Mouse (Mus musculus): ENCODE data around the gene Itgb2l.

Gene Itgb2l

DNA sequence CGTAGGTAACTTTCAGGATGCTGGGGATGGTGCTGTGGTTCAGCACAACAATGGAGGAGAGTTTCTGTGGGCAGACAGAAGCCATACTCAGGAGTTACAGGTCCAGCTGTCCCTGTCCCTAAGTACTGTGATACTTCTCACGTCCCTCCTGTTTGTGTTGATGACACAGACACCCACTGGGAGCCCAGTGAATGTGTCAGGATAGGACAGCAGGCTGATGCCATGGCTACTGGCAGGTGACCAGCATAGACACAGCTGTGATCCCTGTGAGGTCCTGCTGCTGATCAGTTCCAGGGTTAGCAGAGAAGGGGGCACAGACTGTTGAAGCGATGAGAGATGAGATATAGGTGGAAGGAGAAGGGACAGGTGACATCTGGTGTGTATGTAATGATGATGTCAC lies 14.4 kb downstream of the Itgb2l start:
- no peak for DNase-seq (ENCODE audit: inconsistent age in 2 of 2, low spot score in 1 of 2)

DNA sequence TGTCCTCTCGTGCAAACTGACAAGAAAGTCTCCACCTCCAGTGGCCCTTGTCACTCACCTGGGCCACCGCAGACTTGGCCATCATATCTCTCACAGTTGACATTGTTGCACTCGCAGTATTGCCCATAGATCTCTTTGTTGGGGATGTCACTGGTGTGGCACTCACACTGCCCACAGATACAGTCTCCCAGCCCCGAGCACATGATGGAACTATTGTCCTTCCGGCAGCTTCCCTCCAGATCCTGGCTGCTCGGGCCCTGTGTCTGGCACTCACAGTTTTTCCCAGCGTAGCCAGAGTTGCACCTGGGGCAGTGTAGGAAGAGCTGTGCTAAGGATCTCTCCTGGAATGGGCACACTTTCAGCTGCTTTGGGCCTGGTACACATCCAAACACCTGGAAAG lies 16.7 kb downstream of the Itgb2l start:
- no peak for DNase-seq (ENCODE audit: inconsistent age in 2 of 2, low spot score in 1 of 2)

DNA sequence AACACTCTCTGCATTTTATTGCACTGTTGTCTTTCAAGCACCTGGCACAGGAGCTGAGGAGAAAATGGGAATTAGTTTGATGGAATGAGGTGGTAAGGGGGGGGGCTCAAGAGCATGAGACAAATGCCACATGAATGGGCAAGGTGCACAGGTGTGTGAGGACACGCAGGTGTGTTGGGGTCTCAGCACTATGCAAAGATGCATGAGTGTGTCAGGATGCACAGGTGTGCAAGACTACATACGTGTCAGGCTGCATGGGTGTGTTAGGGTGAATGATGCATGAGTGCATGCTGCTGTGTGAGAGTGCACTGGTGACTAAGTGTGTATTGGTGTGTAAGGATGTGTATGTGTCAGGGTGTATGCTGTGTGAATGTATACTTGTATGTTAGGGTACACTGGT lies 18.4 kb downstream of the Itgb2l start:
- no peak for DNase-seq (ENCODE audit: inconsistent age in 2 of 2, low spot score in 1 of 2)

DNA sequence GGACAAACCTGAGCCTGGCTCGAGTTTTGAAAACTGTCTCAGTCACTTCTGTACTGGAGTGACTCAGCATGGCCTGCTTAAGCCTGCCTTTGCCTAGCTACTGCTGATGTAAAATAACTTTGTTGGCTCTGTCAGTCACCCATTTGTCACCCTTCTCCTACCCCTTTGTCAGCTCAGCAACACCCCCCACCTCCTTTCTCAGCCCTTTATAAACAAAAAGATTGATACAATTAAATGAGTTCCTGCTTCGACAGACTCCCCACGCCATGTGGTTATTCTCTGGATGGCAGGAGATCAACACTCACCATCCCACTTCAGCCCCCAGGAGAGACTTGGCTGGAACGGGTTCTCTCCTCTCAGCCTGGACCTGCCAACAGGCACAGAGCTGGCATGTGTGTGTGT lies 35.4 kb downstream of the Itgb2l start:
- no peak for DNase-seq (ENCODE audit: inconsistent age in 2 of 2, low spot score in 1 of 2)

DNA sequence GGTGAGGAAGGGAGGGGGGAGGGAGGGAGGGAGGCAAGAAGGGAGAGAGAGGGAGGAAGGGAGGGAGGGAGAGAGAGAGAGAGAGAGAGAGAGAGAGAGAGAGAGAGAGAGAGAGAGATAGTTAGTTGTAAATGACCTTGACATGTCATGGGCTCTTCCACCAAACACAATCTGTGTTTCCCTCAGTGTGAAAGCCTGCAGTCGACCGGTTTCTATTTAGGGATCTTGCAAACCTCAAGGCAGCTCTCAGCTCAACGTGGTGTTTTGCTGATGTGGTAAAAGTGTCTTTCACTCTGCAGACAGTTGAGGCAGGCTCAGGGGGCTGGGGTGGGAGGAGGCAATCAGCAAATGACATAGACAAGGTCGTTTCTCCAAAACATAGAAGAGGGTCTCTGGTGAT lies 37.1 kb downstream of the Itgb2l start:
- no peak for DNase-seq (ENCODE audit: inconsistent age in 2 of 2, low spot score in 1 of 2)

DNA sequence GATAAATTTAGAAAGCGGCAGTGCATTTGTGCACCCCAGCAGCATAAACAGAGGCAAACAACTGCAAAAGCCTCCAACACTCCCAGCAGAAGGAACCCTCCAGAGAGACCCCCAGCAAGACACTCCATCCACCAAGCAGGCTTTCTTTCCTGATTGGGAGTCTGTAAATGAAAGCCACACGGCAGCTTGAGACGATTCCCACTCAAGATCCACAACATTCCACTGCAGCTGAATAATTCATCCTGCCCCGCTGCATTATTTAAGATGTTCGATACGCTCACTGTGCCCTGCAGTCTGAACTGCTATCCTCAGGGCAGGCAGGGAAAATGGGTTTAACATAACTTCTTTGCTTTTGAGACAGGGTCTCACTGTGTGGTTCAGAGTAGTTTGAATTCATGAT lies 41.1 kb downstream of the Itgb2l start:
- no peak for DNase-seq (ENCODE audit: inconsistent age in 2 of 2, low spot score in 1 of 2)

DNA sequence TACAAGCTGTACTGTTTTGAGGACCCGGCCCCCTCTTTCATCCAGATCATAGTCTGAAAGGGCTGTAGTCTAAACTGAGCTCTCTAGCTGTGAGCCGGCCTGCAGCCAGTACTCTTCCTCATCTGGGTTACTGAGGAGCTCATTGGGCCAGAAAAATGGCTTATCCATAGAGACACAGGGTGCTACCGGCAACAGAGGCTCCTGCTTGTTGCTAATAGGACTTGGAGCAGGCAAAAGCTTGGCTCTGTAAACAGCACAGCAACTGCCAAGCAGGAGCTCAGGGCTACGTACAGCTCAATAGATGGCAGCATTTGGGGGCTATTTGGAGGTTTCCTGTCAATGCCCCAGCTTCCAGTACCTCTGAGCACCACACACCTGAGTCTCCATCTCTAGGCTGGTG lies 43.4 kb downstream of the Itgb2l start:
- no peak for DNase-seq (ENCODE audit: inconsistent age in 2 of 2, low spot score in 1 of 2)

DNA sequence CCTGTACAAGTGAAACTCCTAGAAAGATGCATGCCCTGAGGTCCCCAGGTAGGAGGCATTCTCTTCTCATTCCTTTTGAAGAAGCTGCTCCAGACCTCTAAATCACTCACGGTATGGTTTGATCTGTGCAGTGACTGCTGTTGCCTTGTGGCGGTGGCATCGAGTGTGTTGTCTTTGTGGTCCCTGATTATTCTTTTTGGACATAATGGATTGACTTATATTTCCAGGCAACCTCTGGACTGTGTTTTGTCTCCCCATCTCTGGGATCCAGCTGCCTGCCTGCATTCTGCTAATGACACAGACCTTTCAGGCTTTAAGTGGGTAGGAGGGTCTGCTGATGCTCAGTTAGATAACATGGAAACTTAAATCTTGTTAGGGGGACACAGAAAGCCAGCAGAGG lies 44.6 kb downstream of the Itgb2l start:
- no peak for DNase-seq (ENCODE audit: inconsistent age in 2 of 2, low spot score in 1 of 2)

DNA sequence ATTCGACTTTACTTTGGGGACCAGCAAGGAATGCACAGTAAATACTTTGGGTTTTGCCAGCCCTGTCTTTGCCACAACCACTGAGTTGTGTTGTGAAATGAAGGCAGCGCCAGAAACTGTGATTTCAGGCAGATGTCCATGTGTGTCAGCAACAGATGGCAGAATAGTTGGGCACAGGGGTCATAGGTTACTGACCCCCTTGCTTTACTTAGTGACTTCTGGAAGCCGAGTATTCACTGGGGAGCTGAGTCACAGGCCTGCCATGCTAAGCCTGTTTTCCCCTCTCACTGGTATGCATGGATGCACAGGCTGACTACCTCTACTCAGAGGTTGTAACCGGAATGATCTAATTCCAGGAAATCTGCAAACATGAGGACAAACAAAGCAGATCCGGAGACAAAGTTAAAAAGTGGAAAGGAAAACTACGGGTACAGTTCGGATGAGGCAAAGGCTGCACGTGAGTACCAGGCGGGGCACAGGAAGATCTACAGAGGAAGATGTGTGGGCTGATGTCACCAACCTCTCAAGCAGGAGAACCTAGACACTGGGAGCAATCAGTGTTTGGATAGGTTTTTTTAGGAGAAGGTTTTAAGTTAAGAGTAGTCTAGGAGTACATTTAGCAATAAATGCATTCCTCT lies 47.3 kb downstream of the Itgb2l start:
- DNase-seq (ENCODE audit: inconsistent age in 2 of 2, low spot score in 1 of 2): no peak

DNA sequence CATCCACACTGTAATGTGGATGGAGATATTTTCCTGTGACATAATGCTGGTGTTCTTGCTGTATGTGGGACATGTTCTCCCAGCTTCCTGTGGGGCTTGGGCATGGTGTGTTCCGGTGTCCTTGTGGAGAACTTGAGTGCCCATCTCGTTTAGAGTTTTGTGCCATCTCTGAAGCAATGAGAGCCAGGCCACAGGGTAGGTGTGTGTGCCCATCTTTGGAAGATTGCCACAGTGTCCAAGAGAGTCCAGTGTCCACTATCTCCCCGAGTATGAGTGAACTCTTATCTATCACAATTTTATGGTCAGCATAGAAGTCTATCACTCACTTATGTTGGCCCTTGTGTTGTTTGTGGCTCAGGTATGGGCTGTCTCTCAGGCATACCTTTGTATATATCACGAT lies 47.9 kb downstream of the Itgb2l start:
- DNase-seq (ENCODE audit: inconsistent age in 2 of 2, low spot score in 1 of 2): no peak

DNA sequence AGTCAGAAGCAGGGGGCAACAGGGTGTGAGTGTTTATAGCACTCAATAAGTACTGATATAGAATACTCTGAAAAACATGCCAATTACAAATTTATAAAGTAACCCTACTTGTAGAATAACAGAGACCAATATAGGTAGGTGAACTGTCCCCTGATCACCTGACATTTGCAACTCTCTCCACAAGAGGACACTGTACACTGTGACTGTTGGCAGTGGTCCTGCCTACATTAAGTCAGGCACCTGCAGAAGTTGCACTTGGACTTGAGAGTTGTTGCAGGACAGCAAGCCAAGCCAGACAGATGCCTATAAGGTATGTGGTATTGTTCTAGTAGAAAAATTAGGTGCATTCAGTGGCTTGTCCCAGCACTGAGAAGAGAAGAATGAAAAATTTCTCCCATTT lies 52.3 kb downstream of the Itgb2l start:
- DNase-seq (ENCODE audit: inconsistent age in 2 of 2, low spot score in 1 of 2): no peak

DNA sequence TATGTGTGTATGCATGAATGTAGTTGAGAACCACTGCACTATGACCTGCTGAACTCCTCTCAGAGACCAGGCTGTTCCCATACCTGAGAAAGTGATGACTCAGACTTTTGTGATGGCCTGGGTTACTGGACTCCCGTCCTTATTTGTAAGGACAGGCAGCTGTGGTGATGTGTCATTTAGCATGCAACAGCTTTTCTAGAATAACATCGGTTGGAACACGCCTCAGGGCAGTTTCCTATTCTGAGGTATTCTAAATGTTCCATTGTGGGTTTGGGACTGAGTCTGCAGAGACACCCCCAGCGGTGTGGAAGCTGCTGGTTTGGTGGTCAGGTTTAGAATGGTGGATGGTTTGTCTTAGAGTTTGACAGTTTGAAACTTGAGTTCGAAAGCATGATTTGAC lies 54.9 kb downstream of the Itgb2l start:
- no peak for DNase-seq (ENCODE audit: inconsistent age in 2 of 2, low spot score in 1 of 2)

DNA sequence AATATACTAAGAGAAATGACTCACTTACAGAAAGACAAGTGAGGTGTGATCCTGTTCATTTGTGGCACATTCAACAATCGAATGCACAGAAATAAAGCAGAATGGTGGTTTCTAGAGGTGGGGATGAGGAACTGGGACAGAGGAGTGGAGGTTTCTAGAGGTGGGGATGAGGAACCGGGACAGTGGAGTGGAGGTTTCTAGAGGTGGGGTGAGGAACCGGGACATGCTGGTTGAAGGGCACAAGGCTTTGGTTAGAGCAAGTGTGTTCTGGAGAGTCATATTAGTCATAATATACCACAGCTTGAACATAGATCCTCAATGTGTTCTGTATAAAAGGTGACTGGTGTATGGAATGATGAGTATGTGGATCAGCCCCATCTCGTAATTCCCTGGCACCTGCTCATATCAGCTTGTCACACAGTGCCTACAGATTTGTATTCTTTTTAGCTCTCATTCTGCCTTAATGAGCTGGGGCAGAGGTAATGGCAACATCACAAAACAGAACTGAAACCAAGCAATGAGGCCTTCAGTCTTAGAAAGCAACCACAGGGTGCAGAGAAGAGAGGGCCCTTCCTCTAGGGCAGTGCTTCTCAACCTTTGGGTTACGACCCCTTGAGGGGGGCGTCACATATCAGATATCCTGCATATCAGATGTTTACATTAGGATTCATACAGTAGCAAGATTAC lies 55.6 kb downstream of the Itgb2l start:
- no peak for DNase-seq (ENCODE audit: inconsistent age in 2 of 2, low spot score in 1 of 2)

DNA sequence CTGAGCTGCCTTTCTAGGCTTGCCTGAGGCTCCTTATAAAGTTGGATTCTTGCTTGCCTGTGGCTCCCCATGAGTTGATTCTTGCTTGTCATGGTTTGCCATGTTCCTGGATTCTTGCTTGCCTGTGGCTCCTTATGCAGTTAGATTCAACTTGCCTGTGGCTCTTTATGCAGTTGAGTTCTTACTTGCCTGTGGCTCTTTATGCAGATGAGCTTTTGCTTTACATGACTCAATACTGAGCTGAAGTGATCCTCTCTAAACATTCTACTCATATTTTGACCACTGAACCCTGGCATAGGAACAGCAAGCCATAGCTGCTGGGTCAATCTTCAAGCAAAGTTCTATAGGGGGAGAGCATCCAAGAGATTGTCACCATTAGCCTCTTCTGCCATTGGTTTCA lies 58.7 kb downstream of the Itgb2l start:
- no peak for DNase-seq (ENCODE audit: inconsistent age in 2 of 2, low spot score in 1 of 2)

DNA sequence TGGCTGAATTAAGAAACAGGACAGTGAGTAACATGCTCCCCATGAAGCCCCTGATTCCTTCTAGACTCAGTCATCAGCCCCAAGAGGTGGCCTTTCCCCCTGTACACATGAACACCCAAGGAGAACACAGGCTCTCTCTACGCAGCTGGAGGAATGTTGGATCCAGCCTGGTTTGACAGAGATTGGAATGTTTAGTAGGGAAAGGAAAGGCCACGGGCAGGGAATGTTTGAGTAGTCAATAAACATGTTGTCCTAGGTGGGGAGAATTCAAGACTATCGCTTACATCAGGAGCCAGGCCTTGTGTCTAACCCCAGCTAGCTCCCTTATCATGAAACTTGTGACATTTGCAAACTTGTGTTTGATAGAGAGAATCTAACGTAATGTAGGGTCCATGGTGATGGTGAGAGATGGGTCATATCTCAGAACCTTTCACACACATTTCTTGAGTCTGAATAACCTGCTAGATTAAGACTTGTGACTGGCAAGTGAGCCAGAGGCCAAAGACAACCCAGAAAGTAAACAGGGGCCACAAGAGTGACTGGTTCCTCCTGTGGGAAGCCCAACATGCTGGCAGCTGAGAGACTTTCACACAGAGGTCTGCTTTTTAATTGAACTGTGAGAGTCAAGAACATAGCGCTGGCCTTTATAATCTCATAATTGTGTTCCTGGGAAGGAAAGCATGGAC lies 60.8 kb downstream of the Itgb2l start:
- no peak for DNase-seq (ENCODE audit: inconsistent age in 2 of 2, low spot score in 1 of 2)

DNA sequence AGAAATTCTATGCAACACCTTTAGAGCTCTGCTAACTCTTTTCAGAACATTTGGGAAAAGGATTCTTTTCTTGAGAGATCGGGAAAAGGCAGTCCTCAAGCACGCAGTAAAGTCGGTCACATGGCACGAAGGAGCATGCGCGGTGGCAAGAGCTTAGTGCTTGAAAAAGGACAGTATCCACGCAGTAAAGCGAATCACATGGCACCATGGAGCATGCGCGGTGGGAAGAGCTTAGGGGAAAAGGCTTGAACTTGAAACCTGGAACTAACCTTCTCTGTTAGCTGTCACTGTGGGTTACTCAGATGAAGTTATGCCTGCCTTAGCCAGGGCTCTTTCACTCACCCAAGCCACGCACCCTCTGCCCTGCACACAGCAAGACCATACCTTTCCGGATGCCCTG lies 62.0 kb downstream of the Itgb2l start:
- DNase-seq (ENCODE audit: inconsistent age in 2 of 2, low spot score in 1 of 2): no peak

DNA sequence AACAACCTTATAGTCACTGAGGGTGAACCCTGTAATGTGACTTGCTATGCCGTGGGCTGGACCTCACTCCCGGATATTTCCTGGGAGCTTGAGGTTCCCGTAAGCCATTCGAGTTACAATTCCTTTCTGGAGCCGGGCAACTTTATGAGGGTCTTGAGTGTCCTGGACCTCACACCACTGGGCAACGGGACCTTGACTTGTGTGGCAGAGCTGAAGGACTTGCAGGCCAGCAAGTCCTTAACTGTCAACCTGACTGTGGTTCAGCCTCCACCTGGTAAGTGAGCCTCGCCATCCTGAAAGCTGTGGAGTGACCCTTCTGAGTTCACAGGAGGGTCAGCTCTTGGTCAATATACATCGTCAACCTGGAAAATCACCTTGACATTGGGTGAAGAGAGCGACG lies 65.3 kb downstream of the Itgb2l start:
- DNase-seq (ENCODE audit: inconsistent age in 2 of 2, low spot score in 1 of 2): no peak

DNA sequence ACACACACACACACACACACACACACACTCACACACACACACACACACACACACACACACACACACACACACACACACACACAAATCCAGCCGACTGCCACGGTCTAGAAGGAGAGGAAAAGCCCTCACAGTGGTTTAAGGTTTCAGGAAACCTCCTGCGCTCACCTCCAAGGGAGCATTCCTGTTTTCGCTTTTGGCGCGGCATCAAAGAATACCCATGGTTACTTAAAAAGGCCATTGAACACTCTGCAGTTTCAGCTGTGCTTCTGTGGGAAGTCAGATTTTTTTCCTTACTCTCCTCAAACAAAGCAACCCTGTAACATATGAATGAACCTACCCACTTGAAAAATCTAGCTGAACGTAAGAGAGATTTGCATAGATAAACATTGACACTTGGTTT lies 67.1 kb downstream of the Itgb2l start:
- peak in 1 of 2 experiments; percentile 68 for DNase-seq (ENCODE audit: inconsistent age in 2 of 2, low spot score in 1 of 2)

DNA sequence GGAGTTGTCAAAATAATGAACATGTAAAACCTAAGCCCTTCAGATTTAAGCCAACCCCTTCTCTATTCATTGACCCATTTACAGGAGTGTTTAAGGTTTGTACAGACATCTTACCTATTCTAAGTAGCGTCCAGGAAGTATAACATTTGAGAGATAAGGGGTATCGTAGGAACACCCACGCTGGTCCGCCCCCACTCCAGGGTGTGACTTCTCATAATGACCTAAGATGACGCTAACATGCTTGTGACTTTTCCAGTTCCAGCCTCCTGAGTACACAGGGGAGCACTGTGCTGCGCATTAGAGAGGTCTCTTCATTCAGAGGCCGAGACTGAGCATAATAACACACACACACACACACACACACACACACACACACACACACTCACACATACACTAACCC lies 67.9 kb downstream of the Itgb2l start:
- no peak for DNase-seq (ENCODE audit: inconsistent age in 2 of 2, low spot score in 1 of 2)

DNA sequence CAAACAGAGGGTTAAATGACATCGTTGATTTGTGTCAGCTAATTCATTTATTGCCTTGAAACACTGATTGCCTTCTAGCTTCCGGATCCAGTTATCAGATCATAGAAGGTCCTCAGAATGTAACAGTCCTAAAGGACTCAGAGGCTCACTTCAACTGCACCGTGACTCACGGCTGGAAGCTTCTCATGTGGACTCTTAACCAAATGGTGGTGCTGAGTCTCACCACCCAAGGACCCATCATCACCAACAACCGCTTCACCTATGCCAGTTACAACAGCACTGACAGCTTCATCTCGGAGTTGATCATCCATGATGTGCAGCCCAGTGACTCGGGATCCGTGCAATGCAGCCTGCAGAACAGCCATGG lies 70.7 kb downstream of the Itgb2l start:
- no peak for DNase-seq (ENCODE audit: inconsistent age in 2 of 2, low spot score in 1 of 2)

Data from adrenal gland, adult (tissue).